Mouse (Mus musculus): ENCODE data around the gene Tmem132e. TPM values are rescaled to one million over a fixed set of nuclear protein-coding genes. Genes with fewer than 3 reads are reported as not detected.

Tmem132e gene
- not detected for total RNA-seq (2021)
- long read RNA-seq, experiment 1, result 0 reads
- long read RNA-seq, experiment 2, result 0 reads

- H3K4me3 ChIP-seq, result peak within 1 kb of the TSS; percentile 65
- DNase-seq, result no peak
- intact Hi-C loops (cut with DNase I), result no loop called here
- no peak for TF ChIP-seq CTCF (IDR thresholded peaks at IDR 0.05)
- no peak within 1 kb of the TSS for H3K27ac ChIP-seq
These were observed at the start of gene Tmem132e for GRCm38 (mm10) chr11:82388371-82389313. Gene Tmem132e, plus strand, starts transcription at chr11:82388900.

GRCm38 (mm10) chr11:82339921-82340401, 48.7 kb upstream of the Tmem132e start:
- Histone ChIP-seq H3K27ac (no peak overlapping the region), H3K4me3 (no peak overlapping the region)
- no peak for TF ChIP-seq CTCF (IDR thresholded peaks at IDR 0.05)
- intact Hi-C loops (cut with DNase I), result no loop called here
- DNase-seq, result no peak

- Histone ChIP-seq H3K27ac (no peak overlapping the region), H3K4me3 (no peak overlapping the region)
- intact Hi-C loops (cut with DNase I), result no loop called here
- TF ChIP-seq CTCF (IDR thresholded peaks at IDR 0.05), result no peak
- DNase-seq, result no peak
These were observed 48.3 kb upstream of the Tmem132e start for GRCm38 (mm10) chr11:82340416-82340815.

GRCm38 (mm10) chr11:82340900-82341299, 47.8 kb upstream of the Tmem132e start:
- Histone ChIP-seq H3K4me3 (no peak overlapping the region), H3K27ac (no peak overlapping the region)
- intact Hi-C loops (cut with DNase I), result no loop called here
- DNase-seq, result no peak
- no peak for TF ChIP-seq CTCF (IDR thresholded peaks at IDR 0.05)

GRCm38 (mm10) chr11:82351039-82351438, 37.7 kb upstream of the Tmem132e start:
- DNase-seq, result no peak
- H3K4me3 ChIP-seq, result no peak overlapping the region
- intact Hi-C loops (cut with DNase I), result no loop called here
- TF ChIP-seq CTCF (IDR thresholded peaks at IDR 0.05), result no peak
- H3K27ac ChIP-seq, result no peak overlapping the region

GRCm38 (mm10) chr11:82370151-82370550, 18.5 kb upstream of the Tmem132e start:
- intact Hi-C loops (cut with DNase I), result no loop called here
- no peak for DNase-seq
- no peak overlapping the region for H3K27ac ChIP-seq
- H3K4me3 ChIP-seq, result no peak overlapping the region
- TF ChIP-seq CTCF (IDR thresholded peaks at IDR 0.05), result no peak

- no peak for DNase-seq
- no peak for TF ChIP-seq CTCF (IDR thresholded peaks at IDR 0.05)
- intact Hi-C loops (cut with DNase I), result no loop called here
- Histone ChIP-seq H3K4me3 (no peak overlapping the region), H3K27ac (no peak overlapping the region)
These were observed 17.1 kb upstream of the Tmem132e start for GRCm38 (mm10) chr11:82371577-82371976.

- no peak for DNase-seq
- H3K27ac ChIP-seq, result no peak overlapping the region
- intact Hi-C loops (cut with DNase I), result no loop called here
- no peak overlapping the region for H3K4me3 ChIP-seq
- no peak for TF ChIP-seq CTCF (IDR thresholded peaks at IDR 0.05)
These were observed 8.0 kb upstream of the Tmem132e start for GRCm38 (mm10) chr11:82380606-82381202.

- peak overlapping the region; percentile 65 for H3K4me3 ChIP-seq
These were observed 1.6 kb upstream of the Tmem132e start for GRCm38 (mm10) chr11:82386970-82387540.

GRCm38 (mm10) chr11:82387711-82388341, 874 bp upstream of the Tmem132e start:
- no peak for TF ChIP-seq CTCF (IDR thresholded peaks at IDR 0.05)
- no peak for DNase-seq
- intact Hi-C loops (cut with DNase I), result no loop called here
- Histone ChIP-seq H3K4me3 (peak overlapping the region; percentile 65), H3K27ac (no peak overlapping the region)

More at GRCm38 (mm10) chr11:82386970-82387540, 1.6 kb upstream of the Tmem132e start:
- TF ChIP-seq CTCF (IDR thresholded peaks at IDR 0.05), result no peak
- DNase-seq, result no peak
- no peak overlapping the region for H3K27ac ChIP-seq
- intact Hi-C loops (cut with DNase I), result no loop called here

GRCm38 (mm10) chr11:82389396-82390291, 944 bp downstream of the Tmem132e start:
- no peak for DNase-seq
- no peak overlapping the region for H3K27ac ChIP-seq
- peak overlapping the region; percentile 65 for H3K4me3 ChIP-seq
- no peak for TF ChIP-seq CTCF (IDR thresholded peaks at IDR 0.05)
- intact Hi-C loops (cut with DNase I), result no loop called here
